Mouse (Mus musculus) forebrain, embryonic 15.5 days (tissue): Measurements from ENCODE around the gene Papola. TPM values are rescaled to one million over a fixed set of nuclear protein-coding genes. Genes with fewer than 3 reads are reported as not detected.
A peak's percentile ranks its signal among the peaks of the same experiment; 100 is the strongest.

ENCODE experiments used
- ATAC-seq: fragments of 200-750 bp; cut with Nextera tagmentation; replicated peaks from 2 replicates; pipeline ENCODE4 v1.8.0; 2017; ENCODE audit warnings: mild to moderate bottlenecking, moderate TSS enrichment, moderate library complexity
- H3K27ac ChIP-seq: fragments of 300-500 bp; sonication (generic); replicated peaks from 2 replicates; pipeline ENCODE4 v1.5.1; 2015; ENCODE audit warnings: mild to moderate bottlenecking, inconsistent platforms
- H3K27me3 ChIP-seq: fragments of 300-500 bp; sonication (generic); 2 replicates; pipeline ENCODE4 v1.6.1; 2015; ENCODE audit warnings: inconsistent platforms
- H3K36me3 ChIP-seq: fragments of 300-500 bp; sonication (generic); 2 replicates; pipeline ENCODE4 v1.6.1; 2015; ENCODE audit warnings: mild to moderate bottlenecking, inconsistent platforms
- H3K4me1 ChIP-seq: fragments of 300-500 bp; sonication (generic); 2 replicates; pipeline ENCODE4 v1.6.1; 2015; ENCODE audit warnings: inconsistent platforms
- H3K4me2 ChIP-seq: fragments of 300-500 bp; sonication (generic); replicated peaks from 2 replicates; pipeline ENCODE4 v1.6.1; 2015; ENCODE audit warnings: mild to moderate bottlenecking, inconsistent platforms
- H3K4me3 ChIP-seq: fragments of 300-500 bp; sonication (generic); 2 replicates; pipeline ENCODE4 v1.5.1; 2015; ENCODE audit warnings: mild to moderate bottlenecking, inconsistent platforms
- H3K9ac ChIP-seq: fragments of 300-500 bp; sonication (generic); replicated peaks from 2 replicates; pipeline ENCODE4 v1.6.1; 2015; ENCODE audit warnings: mild to moderate bottlenecking, inconsistent platforms
- H3K9me3 ChIP-seq: fragments of 300-500 bp; sonication (generic); 2 replicates; pipeline ENCODE4 v1.6.1; 2016; ENCODE audit warnings: inconsistent platforms
- WGBS: fragments of 180-500 bp; shearing (Covaris S2); methylation state at CpG from one replicate; pipeline ENCODE4 v1.1.7; 2015; ENCODE audit warnings: mixed read lengths; 5-methylcytosine and 5-hydroxymethylcytosine counted together
- microRNA-seq: library from miRNA; unstranded; fragments of <30 nt; microRNA quantifications from one replicate; pipeline ENCODE4, GENCODE M21; 2016
- polyA plus RNA-seq: library from polyadenylated mRNA; unstranded; fragments of >200 nt; fragmentation: Nextera tagmentation; extraction: Ambion mirVana; gene quantifications from 2 replicates; pipeline ENCODE4 v1.2.1, GENCODE M21; 2015

Papola gene
- polyA plus RNA-seq, 1 experiment from 2014 or later: 211 TPM

- Histone ChIP-seq H3K9ac (no peak overlapping the region), H3K27ac (no peak overlapping the region), H3K4me3 (no peak overlapping the region), H3K36me3 (no peaks in the 10 kb centered on the region), H3K4me1 (peaks cover 32% of the 10 kb centered on the region), H3K9me3 (no peaks in the 10 kb centered on the region), H3K27me3 (no peaks in the 10 kb centered on the region), H3K4me2 (no peak overlapping the region)
- ATAC-seq: no peak
- 51% methylated on average over 2 of the region's 2 CpGs for WGBS
These were observed 88.8 kb downstream of the Papola start for GRCm38 (mm10) chr12:105873283-105873682.

- Histone ChIP-seq H3K4me3 (no peak overlapping the region), H3K4me1 (peaks cover 32% of the 10 kb centered on the region), H3K36me3 (no peaks in the 10 kb centered on the region), H3K27ac (peak overlapping the region; percentile 91), H3K4me2 (peak overlapping the region; percentile 6; the same call in 1 of the 2 replicates), H3K9me3 (no peaks in the 10 kb centered on the region), H3K27me3 (no peaks in the 10 kb centered on the region), H3K9ac (no peak overlapping the region)
- ATAC-seq: peak; percentile 91
- 3% methylated on average over 17 of the region's 17 CpGs for WGBS
These were observed 90.6 kb downstream of the Papola start for GRCm38 (mm10) chr12:105875112-105875511.

- peak overlapping the region; percentile 24 for H3K4me2 ChIP-seq
- peaks cover 32% of the 10 kb centered on the region for H3K4me1 ChIP-seq
- H3K36me3 ChIP-seq: no peaks in the 10 kb centered on the region
- H3K27ac ChIP-seq: peak overlapping the region; percentile 91
- H3K9me3 ChIP-seq: no peaks in the 10 kb centered on the region
- 35% methylated on average over 10 of the region's 11 CpGs for WGBS
- peak; percentile 36 for ATAC-seq
- peak overlapping the region; percentile 14 for H3K4me3 ChIP-seq
- no peak overlapping the region for H3K9ac ChIP-seq
- H3K27me3 ChIP-seq: no peaks in the 10 kb centered on the region
These were observed 92.0 kb downstream of the Papola start for GRCm38 (mm10) chr12:105876521-105876920.

GRCm38 (mm10) chr12:105876931-105877330 is 92.4 kb downstream of the Papola start:
- Histone ChIP-seq H3K27ac (peak overlapping the region; percentile 91), H3K9me3 (no peaks in the 10 kb centered on the region), H3K4me2 (peak overlapping the region; percentile 24), H3K4me1 (peaks cover 32% of the 10 kb centered on the region), H3K9ac (no peak overlapping the region), H3K4me3 (peak overlapping the region; percentile 14), H3K27me3 (no peaks in the 10 kb centered on the region), H3K36me3 (no peaks in the 10 kb centered on the region)
- WGBS: 52% methylated on average over 13 of the region's 13 CpGs
- ATAC-seq: no peak; the same call in 1 of the 2 replicates

- Histone ChIP-seq H3K9me3 (no peaks in the 10 kb centered on the region), H3K4me1 (peaks cover 32% of the 10 kb centered on the region), H3K9ac (no peak overlapping the region), H3K4me3 (no peak overlapping the region), H3K36me3 (no peaks in the 10 kb centered on the region), H3K27me3 (no peaks in the 10 kb centered on the region), H3K27ac (no peak overlapping the region), H3K4me2 (no peak overlapping the region)
- no peak for ATAC-seq
- WGBS: 91% methylated on average over 5 of the region's 5 CpGs
These were observed 94.3 kb downstream of the Papola start for GRCm38 (mm10) chr12:105878746-105879145.

GRCm38 (mm10) chr12:105883799-105884514 is 99.5 kb downstream of the Papola start:
- Histone ChIP-seq H3K4me1 (peaks cover 21% of the 10 kb centered on the region), H3K4me2 (no peak overlapping the region), H3K9ac (no peak overlapping the region), H3K27me3 (no peaks in the 10 kb centered on the region), H3K9me3 (no peaks in the 10 kb centered on the region), H3K36me3 (no peaks in the 10 kb centered on the region; the same call in 1 of the 2 replicates), H3K4me3 (no peak overlapping the region), H3K27ac (peak overlapping the region; percentile 84)
- WGBS: 79% methylated on average over 12 of the region's 12 CpGs
- ATAC-seq: peak; percentile 20; the same call in 1 of the 2 replicates

GRCm38 (mm10) chr12:105884515-105885323 is 100.2 kb downstream of the Papola start:
- Histone ChIP-seq H3K9ac (no peak overlapping the region), H3K27ac (peak overlapping the region; percentile 84)

More at GRCm38 (mm10) chr12:105884515-105885323, 100.2 kb downstream of the Papola start:
- H3K4me3 ChIP-seq: no peak overlapping the region
- 14% methylated on average over 22 of the region's 22 CpGs for WGBS
- H3K4me1 ChIP-seq: peaks cover 21% of the 10 kb centered on the region
- H3K27me3 ChIP-seq: no peaks in the 10 kb centered on the region
- H3K36me3 ChIP-seq: no peaks in the 10 kb centered on the region; the same call in 1 of the 2 replicates
- H3K9me3 ChIP-seq: no peaks in the 10 kb centered on the region
- ATAC-seq: peak; percentile 75
- H3K4me2 ChIP-seq: peak overlapping the region; percentile 28

Small RNAs within 50 kb of the gene (microRNA-seq; reads per million reads assigned to microRNA genes)
- gene Gm22120: 0.88 reads per million

Other genes with a start within 250 kb of the Papola start
- 0.38 and 0.64 TPM in 2 replicates for gene Bdkrb2, start 221.5 kb upstream of the Papola start, polyA plus RNA-seq
- gene Bdkrb1, start 181.6 kb upstream of the Papola start, polyA plus RNA-seq: 0.20 TPM in 1 of 2 replicates, not detected in the other
- 29.9 and 30.5 TPM in 2 replicates for gene Gskip, start 99.9 kb upstream of the Papola start, polyA plus RNA-seq
- gene Atg2b, start 99.5 kb upstream of the Papola start, polyA plus RNA-seq: 15.5 and 16.6 TPM in 2 replicates
- gene Ak7, start 78.7 kb upstream of the Papola start, polyA plus RNA-seq: 0.60 and 2.0 TPM in 2 replicates
- gene Vrk1, start 225.5 kb downstream of the Papola start, polyA plus RNA-seq: 73.6 and 81.7 TPM in 2 replicates